Mouse (Mus musculus): ENCODE measurements around the gene Fbln2. TPM values are rescaled to one million over a fixed set of nuclear protein-coding genes. Genes with fewer than 3 reads are reported as not detected.

The Fbln2 gene
- polyA plus RNA-seq, 1 experiment from 2014 or later, result 196 TPM

- peaks cover 20% of the 10 kb centered on the region for H3K36me3 ChIP-seq
- H3K4me2 ChIP-seq (replicated peaks), result no peak overlapping the region
- no peak overlapping the region for H3K27ac ChIP-seq
- WGBS, result 72% methylated on average over 9 of the region's 9 CpGs
- H3K27me3 ChIP-seq, result no peaks in the 10 kb centered on the region
- H3K9ac ChIP-seq, result no peak overlapping the region
- H3K4me1 ChIP-seq, result peaks cover 88% of the 10 kb centered on the region
- H3K4me3 ChIP-seq, result no peak overlapping the region
- no peaks in the 10 kb centered on the region for H3K9me3 ChIP-seq
- ATAC-seq (ENCODE audit: low FRiP score, low read depth), result no peak
Observed at GRCm38 (mm10) chr6:91218445-91218844, 6.2 kb downstream of the Fbln2 start.

- H3K9ac ChIP-seq, result no peak overlapping the region
- no peak overlapping the region for H3K4me2 ChIP-seq (replicated peaks)
- H3K27me3 ChIP-seq, result no peaks in the 10 kb centered on the region
- peaks cover 83% of the 10 kb centered on the region for H3K4me1 ChIP-seq
- peaks cover 20% of the 10 kb centered on the region for H3K36me3 ChIP-seq
- H3K27ac ChIP-seq, result no peak overlapping the region
- WGBS, result 77% methylated on average over 3 of the region's 3 CpGs
- no peak overlapping the region for H3K4me3 ChIP-seq
- H3K9me3 ChIP-seq, result no peaks in the 10 kb centered on the region
- ATAC-seq (ENCODE audit: low FRiP score, low read depth), result no peak
Observed at GRCm38 (mm10) chr6:91218871-91219270, 6.6 kb downstream of the Fbln2 start.

- Histone ChIP-seq H3K9ac (no peak overlapping the region), H3K4me1 (peaks cover 72% of the 10 kb centered on the region), H3K4me2 (replicated peaks) (no peak overlapping the region), H3K27me3 (no peaks in the 10 kb centered on the region), H3K36me3 (peaks cover 18% of the 10 kb centered on the region), H3K9me3 (no peaks in the 10 kb centered on the region), H3K27ac (peak overlapping the region; percentile 73; the same call in 1 of the 2 replicates), H3K4me3 (no peak overlapping the region)
- ATAC-seq (ENCODE audit: low FRiP score, low read depth), result no peak
Observed at GRCm38 (mm10) chr6:91220062-91220461, 7.8 kb downstream of the Fbln2 start.

DNA sequence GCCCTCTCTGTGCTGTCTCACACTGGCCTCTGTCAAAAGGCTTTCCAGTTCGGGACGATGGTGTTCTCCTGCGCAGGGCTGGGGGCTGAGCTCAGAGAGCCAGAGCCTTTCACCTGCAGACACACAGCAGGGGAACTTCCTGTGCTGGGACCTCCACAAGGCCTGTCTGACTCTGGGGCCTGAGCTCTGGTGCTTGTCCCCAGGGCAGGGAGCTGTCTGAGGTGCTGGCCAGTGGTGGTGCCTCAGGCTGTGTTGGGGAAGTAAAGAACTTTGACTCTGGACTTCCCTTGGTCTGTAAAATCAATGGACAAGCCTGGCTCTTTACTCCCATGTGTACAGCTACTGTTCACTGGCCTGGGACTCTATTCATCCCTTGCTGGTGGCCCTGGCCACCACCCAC lies 8.8 kb downstream of the Fbln2 start:
- Histone ChIP-seq H3K4me3 (no peak overlapping the region), H3K27me3 (no peaks in the 10 kb centered on the region), H3K27ac (peak overlapping the region; percentile 73; the same call in 1 of the 2 replicates), H3K4me1 (peaks cover 64% of the 10 kb centered on the region), H3K9me3 (no peaks in the 10 kb centered on the region), H3K4me2 (replicated peaks) (peak overlapping the region; percentile 23; the same call in 1 of the 2 replicates), H3K9ac (no peak overlapping the region), H3K36me3 (peaks cover 14% of the 10 kb centered on the region)
- 1% methylated on average over 3 of the region's 3 CpGs for WGBS
- ATAC-seq (ENCODE audit: low FRiP score, low read depth), result 0 out of 2 replicates have a peak, but pooled peaks have one; percentile 13

- peaks cover 11% of the 10 kb centered on the region for H3K36me3 ChIP-seq
- no peaks in the 10 kb centered on the region for H3K9me3 ChIP-seq
- no peaks in the 10 kb centered on the region for H3K27me3 ChIP-seq
- no peak overlapping the region for H3K27ac ChIP-seq
- peaks cover 47% of the 10 kb centered on the region for H3K4me1 ChIP-seq
- H3K9ac ChIP-seq, result no peak overlapping the region
- no peak overlapping the region for H3K4me2 ChIP-seq (replicated peaks)
- 79% methylated on average over 10 of the region's 10 CpGs for WGBS
- no peak overlapping the region for H3K4me3 ChIP-seq
- ATAC-seq (ENCODE audit: low FRiP score, low read depth), result 0 out of 2 replicates have a peak, but pooled peaks have one; percentile 37
Observed at GRCm38 (mm10) chr6:91222694-91223346, 10.6 kb downstream of the Fbln2 start.

DNA sequence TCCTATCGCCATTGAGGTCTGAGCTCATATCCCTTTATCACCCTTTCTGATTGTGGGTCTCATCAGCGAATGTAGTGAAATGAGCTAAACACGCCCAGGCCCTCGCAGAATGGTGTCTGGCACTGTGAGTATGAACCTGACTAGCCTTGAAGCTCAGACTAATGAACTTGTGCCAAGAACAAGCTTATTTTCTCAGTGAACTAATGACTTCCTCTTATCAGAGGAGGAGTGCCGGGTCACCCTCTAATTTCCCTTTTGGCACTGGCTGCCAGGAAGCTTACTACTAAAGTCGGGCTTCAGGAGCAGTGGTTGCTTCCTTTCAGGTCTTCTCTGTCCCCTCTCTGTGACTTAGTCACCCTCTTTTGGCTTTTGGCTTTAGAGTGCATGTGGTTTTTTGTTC lies 12.7 kb downstream of the Fbln2 start:
- Histone ChIP-seq H3K9ac (no peak overlapping the region), H3K4me1 (peaks cover 38% of the 10 kb centered on the region), H3K27me3 (no peaks in the 10 kb centered on the region), H3K4me2 (replicated peaks) (no peak overlapping the region), H3K36me3 (peaks cover 18% of the 10 kb centered on the region), H3K27ac (no peak overlapping the region), H3K4me3 (no peak overlapping the region), H3K9me3 (no peaks in the 10 kb centered on the region)
- ATAC-seq (ENCODE audit: low FRiP score, low read depth), result no peak
- WGBS, result 71% methylated on average over 6 of the region's 6 CpGs

- H3K9ac ChIP-seq, result no peak overlapping the region
- ATAC-seq (ENCODE audit: low FRiP score, low read depth), result no peak
- no peaks in the 10 kb centered on the region for H3K27me3 ChIP-seq
- 84% methylated on average over 4 of the region's 4 CpGs for WGBS
- no peak overlapping the region for H3K4me3 ChIP-seq
- H3K36me3 ChIP-seq, result peaks cover 22% of the 10 kb centered on the region
- H3K9me3 ChIP-seq, result no peaks in the 10 kb centered on the region
- no peak overlapping the region for H3K4me2 ChIP-seq (replicated peaks)
- peaks cover 38% of the 10 kb centered on the region for H3K4me1 ChIP-seq
- H3K27ac ChIP-seq, result no peak overlapping the region
Observed at GRCm38 (mm10) chr6:91225346-91225745, 13.1 kb downstream of the Fbln2 start.

- Histone ChIP-seq H3K36me3 (peaks cover 23% of the 10 kb centered on the region), H3K9ac (no peak overlapping the region), H3K4me2 (replicated peaks) (no peak overlapping the region), H3K27me3 (no peaks in the 10 kb centered on the region), H3K27ac (no peak overlapping the region), H3K9me3 (no peaks in the 10 kb centered on the region), H3K4me3 (no peak overlapping the region), H3K4me1 (peaks cover 33% of the 10 kb centered on the region)
- ATAC-seq (ENCODE audit: low FRiP score, low read depth), result no peak
- WGBS, result 31% methylated on average over 1 of the region's 1 CpGs
Observed at GRCm38 (mm10) chr6:91226058-91226457, 13.8 kb downstream of the Fbln2 start.

GRCm38 (mm10) chr6:91228980-91229379 lies 16.7 kb downstream of the Fbln2 start:
- Histone ChIP-seq H3K27ac (no peak overlapping the region), H3K27me3 (no peaks in the 10 kb centered on the region), H3K4me2 (replicated peaks) (no peak overlapping the region), H3K9me3 (no peaks in the 10 kb centered on the region), H3K4me1 (peaks cover 28% of the 10 kb centered on the region), H3K4me3 (no peak overlapping the region), H3K36me3 (peaks cover 37% of the 10 kb centered on the region), H3K9ac (no peak overlapping the region)
- no peak for ATAC-seq (ENCODE audit: low FRiP score, low read depth)
- WGBS, result 78% methylated on average over 4 of the region's 4 CpGs

GRCm38 (mm10) chr6:91231000-91231399 lies 18.7 kb downstream of the Fbln2 start:
- no peak for ATAC-seq (ENCODE audit: low FRiP score, low read depth)
- peaks cover 48% of the 10 kb centered on the region for H3K4me1 ChIP-seq
- no peaks in the 10 kb centered on the region for H3K27me3 ChIP-seq
- no peak overlapping the region for H3K9ac ChIP-seq
- no peak overlapping the region for H3K4me2 ChIP-seq (replicated peaks)
- no peaks in the 10 kb centered on the region for H3K9me3 ChIP-seq
- H3K27ac ChIP-seq, result no peak overlapping the region
- 89% methylated on average over 5 of the region's 5 CpGs for WGBS
- H3K36me3 ChIP-seq, result peaks cover 52% of the 10 kb centered on the region
- no peak overlapping the region for H3K4me3 ChIP-seq

GRCm38 (mm10) chr6:91231523-91231922 lies 19.3 kb downstream of the Fbln2 start:
- no peak for ATAC-seq (ENCODE audit: low FRiP score, low read depth)
- Histone ChIP-seq H3K27ac (no peak overlapping the region), H3K36me3 (peaks cover 52% of the 10 kb centered on the region)

GRCm38 (mm10) chr6:91233011-91233410 lies 20.8 kb downstream of the Fbln2 start:
- H3K4me1 ChIP-seq, result peaks cover 63% of the 10 kb centered on the region
- H3K36me3 ChIP-seq, result peaks cover 46% of the 10 kb centered on the region
- no peak overlapping the region for H3K4me3 ChIP-seq
- no peak overlapping the region for H3K27ac ChIP-seq
- no peak overlapping the region for H3K9ac ChIP-seq
- no peaks in the 10 kb centered on the region for H3K9me3 ChIP-seq
- no peak overlapping the region for H3K4me2 ChIP-seq (replicated peaks)
- no peaks in the 10 kb centered on the region for H3K27me3 ChIP-seq
- ATAC-seq (ENCODE audit: low FRiP score, low read depth), result no peak
- 83% methylated on average over 12 of the region's 12 CpGs for WGBS

More at GRCm38 (mm10) chr6:91231523-91231922, 19.3 kb downstream of the Fbln2 start:
- no peaks in the 10 kb centered on the region for H3K27me3 ChIP-seq
- no peaks in the 10 kb centered on the region for H3K9me3 ChIP-seq
- no peak overlapping the region for H3K4me3 ChIP-seq
- whole genome bisulfite sequencing, result 79% methylated on average over 4 of the region's 4 CpGs
- H3K4me2 ChIP-seq (replicated peaks), result no peak overlapping the region
- peaks cover 53% of the 10 kb centered on the region for H3K4me1 ChIP-seq
- no peak overlapping the region for H3K9ac ChIP-seq

Data from limb, embryonic 13.5 days (tissue).